Mouse (Mus musculus): ENCODE data around the gene 9930111J21Rik1.
A peak's percentile ranks its signal among the peaks of the same experiment; 100 is the strongest.
"Not testable (repeated sequence)": the region's sequence is repeated elsewhere in the genome, so short reads cannot be mapped to it uniquely, and the experiment has no call there.

9930111J21Rik1 gene

DNA sequence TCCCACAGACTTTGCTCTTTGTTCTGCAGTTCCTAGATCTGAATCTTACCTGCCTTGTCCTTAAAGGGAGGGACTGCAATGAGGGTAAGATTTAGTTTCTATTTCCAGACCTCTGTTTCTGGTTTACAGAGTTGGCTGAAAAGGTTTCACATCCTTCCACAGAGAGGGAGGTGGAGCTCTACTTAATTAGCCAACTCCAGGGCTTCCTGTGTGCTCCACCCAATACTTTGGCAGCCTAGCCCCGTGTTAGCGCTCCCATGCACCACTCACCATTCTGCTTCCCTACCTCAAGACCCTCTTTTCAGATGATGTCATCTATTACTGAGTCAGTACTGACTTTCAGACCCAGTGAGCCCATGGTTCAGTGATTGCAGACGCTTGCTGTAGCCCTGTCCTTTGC is at the start of gene 9930111J21Rik1:
Gene 9930111J21Rik1 (minus strand): TSS at position 148 of the 400 bp plus-strand sequence.
- DNase-seq (ENCODE audit: low spot score): not testable (repeated sequence)

GRCm38 (mm10) chr11:49012074-49012473 is 32.9 kb upstream of the 9930111J21Rik1 start:
- not testable (repeated sequence) for DNase-seq (ENCODE audit: low spot score)

DNA sequence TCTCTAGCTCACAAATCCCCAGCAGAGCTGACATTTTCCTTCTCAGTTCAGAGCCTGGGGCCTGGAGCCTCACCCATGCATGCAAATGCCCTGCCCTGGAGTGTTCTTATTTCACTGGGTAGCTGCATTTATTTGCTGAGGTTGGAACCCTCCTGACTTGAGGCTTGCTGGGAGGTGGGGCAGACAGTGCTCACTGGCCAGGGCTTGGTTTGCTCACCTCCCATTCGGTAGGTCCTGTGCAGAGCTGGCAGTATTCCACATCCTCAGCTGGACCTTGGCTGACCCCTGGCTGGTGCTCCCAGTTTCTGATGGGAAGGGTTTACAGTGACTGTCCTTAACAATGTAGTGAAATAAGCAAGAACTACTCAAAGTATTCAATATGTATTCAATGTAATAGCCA is 27.6 kb upstream of the 9930111J21Rik1 start:
- not testable (repeated sequence) for DNase-seq (ENCODE audit: low spot score)

- not testable (repeated sequence) for DNase-seq (ENCODE audit: low spot score)
These were observed 27.1 kb upstream of the 9930111J21Rik1 start for GRCm38 (mm10) chr11:49006317-49006716.

GRCm38 (mm10) chr11:49000411-49000810 is 21.2 kb upstream of the 9930111J21Rik1 start:
- DNase-seq (ENCODE audit: low spot score): peak; percentile 21

GRCm38 (mm10) chr11:48994018-48994417 is 14.8 kb upstream of the 9930111J21Rik1 start, which contains the start of gene Tgtp1:
Gene Tgtp1, minus strand, starts transcription at chr11:48994172.
- peak; percentile 55 for DNase-seq (ENCODE audit: low spot score)

DNA sequence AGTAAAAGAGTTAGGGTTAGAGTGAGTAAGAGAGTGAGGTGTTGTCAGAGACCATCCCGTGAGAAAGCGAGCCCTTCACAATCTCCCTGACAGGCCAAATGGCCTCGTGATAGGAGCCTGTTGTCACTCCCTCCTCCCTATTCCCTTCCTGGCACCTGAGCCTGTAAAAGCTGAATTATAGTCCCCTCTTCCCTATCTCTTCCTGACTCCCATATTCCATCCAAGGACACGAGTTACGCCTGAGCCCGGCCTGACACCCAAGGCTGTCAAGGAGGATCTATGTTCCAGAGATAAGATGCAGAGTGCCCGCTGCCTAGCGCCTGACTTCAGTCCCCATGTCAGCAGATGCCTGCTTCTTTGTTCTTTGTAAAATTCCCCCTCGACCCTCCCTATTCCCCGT is 14.1 kb upstream of the 9930111J21Rik1 start:
- DNase-seq (ENCODE audit: low spot score): not testable (repeated sequence)

DNA sequence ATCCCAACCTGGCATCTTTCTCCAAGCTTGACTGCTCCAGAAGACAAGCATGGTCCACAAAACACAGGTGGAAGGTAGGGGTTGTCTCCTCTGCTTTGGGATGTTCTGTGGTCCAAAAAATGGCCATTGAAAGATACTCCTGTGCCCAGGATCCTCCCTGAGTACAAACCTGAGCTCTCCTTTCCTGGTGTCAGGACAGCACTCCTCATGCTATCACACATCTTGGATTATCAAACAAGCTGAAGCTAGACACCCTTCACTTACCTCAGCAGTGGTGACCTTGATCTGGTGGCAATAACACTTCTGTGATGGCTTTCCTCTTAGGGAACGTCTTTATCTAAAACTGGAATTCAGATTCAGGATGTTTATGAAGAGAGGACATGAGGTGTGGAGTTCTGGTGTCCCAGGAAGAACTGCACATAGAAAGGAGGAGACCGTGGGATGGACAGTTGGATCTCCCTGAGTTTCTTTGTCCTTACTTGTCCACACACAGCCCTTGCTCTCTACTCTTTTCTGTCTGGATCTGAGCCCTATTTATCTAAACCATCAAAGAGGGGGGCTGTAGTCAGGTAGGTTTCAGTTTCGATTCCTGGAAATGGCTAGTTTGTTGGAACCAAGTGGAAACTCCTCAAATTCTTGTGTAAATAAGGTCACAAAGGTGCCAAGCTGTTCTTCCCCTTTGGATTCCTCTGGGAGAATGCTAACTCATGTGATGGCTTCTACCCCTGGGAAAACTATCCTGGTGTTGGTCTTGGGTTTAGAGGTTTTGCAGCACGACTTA is 12.7 kb upstream of the 9930111J21Rik1 start, which contains the start of gene Gm12185:
Gene Gm12185 (minus strand): TSS at position 487 of the 781 bp plus-strand sequence.
- peak; percentile 56 for DNase-seq (ENCODE audit: low spot score)

GRCm38 (mm10) chr11:48989981-48990380 is 10.8 kb upstream of the 9930111J21Rik1 start:
- DNase-seq (ENCODE audit: low spot score): not testable (repeated sequence)

DNA sequence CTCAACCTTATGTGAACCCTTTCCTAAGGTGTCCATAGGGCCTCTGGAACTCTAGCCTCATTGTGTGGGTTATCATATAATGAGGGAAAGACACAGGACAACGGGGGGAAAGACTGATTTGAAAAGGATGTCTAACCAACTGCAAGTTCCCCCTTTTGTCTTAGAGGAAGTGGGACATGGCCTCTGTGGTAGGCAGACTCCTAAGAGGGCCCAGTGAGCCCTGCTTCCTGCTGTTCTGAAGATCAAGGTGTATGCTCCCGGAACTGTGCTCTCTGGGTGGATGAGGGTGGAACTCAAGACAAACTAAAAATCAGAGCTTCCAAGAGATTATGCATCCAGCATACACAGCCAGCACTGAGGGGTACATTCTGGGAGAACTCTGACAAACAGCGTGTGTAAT is 9.0 kb upstream of the 9930111J21Rik1 start:
- not testable (repeated sequence) for DNase-seq (ENCODE audit: low spot score)

- not testable (repeated sequence) for DNase-seq (ENCODE audit: low spot score)
These were observed 3.6 kb upstream of the 9930111J21Rik1 start for GRCm38 (mm10) chr11:48982848-48983247.

GRCm38 (mm10) chr11:48980052-48980451 is 854 bp upstream of the 9930111J21Rik1 start:
- DNase-seq (ENCODE audit: low spot score): not testable (repeated sequence)

- DNase-seq (ENCODE audit: low spot score): not testable (repeated sequence)
These were observed 808 bp downstream of the 9930111J21Rik1 start, which contains the start of gene Olfr56 for GRCm38 (mm10) chr11:48978240-48978939. Gene Olfr56, plus strand, starts transcription at chr11:48978889.

GRCm38 (mm10) chr11:48974686-48975085 is 4.5 kb downstream of the 9930111J21Rik1 start:
- not testable (repeated sequence) for DNase-seq (ENCODE audit: low spot score)

- DNase-seq (ENCODE audit: low spot score): not testable (repeated sequence)
These were observed 33.1 kb downstream of the 9930111J21Rik1 start, which contains the start of gene Psme2b for GRCm38 (mm10) chr11:48946090-48946489. Gene Psme2b, minus strand, starts transcription at chr11:48946190.

GRCm38 (mm10) chr11:48939286-48939685 is 39.9 kb downstream of the 9930111J21Rik1 start:
- not testable (repeated sequence) for DNase-seq (ENCODE audit: low spot score)

DNA sequence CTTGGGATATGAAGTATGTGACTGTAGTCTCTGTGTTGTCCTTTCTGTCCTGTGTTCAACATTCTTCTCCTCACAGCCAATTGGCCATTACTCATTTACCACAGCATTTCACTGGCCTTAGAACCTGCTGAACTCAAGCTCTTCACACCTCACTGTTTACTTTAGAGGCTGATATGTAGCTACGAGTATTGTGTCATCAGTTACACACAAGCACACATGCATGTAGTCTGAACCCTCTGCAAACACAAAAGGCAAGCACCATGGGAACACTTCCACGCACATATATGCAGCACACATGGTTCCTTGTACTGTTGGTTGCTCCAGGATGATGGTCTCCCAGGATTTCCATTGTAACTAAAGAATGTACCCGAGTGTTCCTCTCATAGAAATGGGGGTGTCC is 43.9 kb downstream of the 9930111J21Rik1 start:
- not testable (repeated sequence) for DNase-seq (ENCODE audit: low spot score)

GRCm38 (mm10) chr11:48933923-48934322 is 45.3 kb downstream of the 9930111J21Rik1 start:
- DNase-seq (ENCODE audit: low spot score): not testable (repeated sequence)

DNA sequence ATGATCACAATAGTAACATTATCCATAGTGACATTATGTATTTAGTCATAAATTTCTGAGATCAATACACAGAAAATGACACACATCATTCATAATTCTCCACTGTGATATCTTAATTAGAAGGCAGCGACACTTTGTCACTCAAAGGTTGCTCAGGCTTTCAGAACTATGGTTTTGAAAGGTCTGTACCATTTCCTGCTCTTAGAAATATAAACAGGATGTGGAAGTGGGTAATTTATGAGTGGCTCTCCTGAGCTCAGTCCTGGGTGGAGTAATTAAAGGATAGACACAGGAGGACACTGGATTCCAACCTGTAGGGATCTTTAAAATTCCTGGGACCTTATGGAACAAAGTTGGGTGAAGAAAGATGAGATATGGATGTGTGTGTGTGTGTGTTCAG is 45.8 kb downstream of the 9930111J21Rik1 start:
- DNase-seq (ENCODE audit: low spot score): peak; percentile 37

DNA sequence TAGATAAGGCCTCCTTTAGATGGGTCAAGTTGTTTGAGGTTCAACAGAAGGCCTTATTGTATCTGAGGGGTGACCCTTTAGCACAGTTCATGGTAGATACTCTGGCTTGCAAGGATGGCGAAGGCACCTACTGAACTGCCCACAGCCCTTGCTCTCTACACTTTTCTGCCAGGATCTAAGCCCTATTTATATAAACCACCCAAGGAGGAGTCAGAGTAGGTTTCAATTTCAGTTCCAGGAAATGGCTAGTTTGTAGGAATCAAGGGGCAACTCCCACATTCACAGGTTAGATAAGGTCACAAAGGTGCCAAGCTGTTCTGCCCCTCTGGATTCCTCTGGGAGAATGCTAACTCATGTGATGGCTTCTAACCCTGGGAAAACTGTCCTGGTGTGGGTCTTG is 51.1 kb downstream of the 9930111J21Rik1 start:
- DNase-seq (ENCODE audit: low spot score): not testable (repeated sequence)

GRCm38 (mm10) chr11:48926437-48926836 is 52.8 kb downstream of the 9930111J21Rik1 start:
- not testable (repeated sequence) for DNase-seq (ENCODE audit: low spot score)

- not testable (repeated sequence) for DNase-seq (ENCODE audit: low spot score)
These were observed 55.4 kb downstream of the 9930111J21Rik1 start for GRCm38 (mm10) chr11:48923818-48924217.
